Mouse (Mus musculus) hindbrain, embryonic 11.5 days (tissue): Measurements from ENCODE around the gene Hspb1. TPM values are rescaled to one million over a fixed set of nuclear protein-coding genes. Genes with fewer than 3 reads are reported as not detected.

Experiments
- ATAC-seq: fragments of 200-750 bp; cut with Nextera tagmentation; 2 replicates; pipeline ENCODE4 v1.8.0; 2017; ENCODE audit warnings: mild to moderate bottlenecking, moderate TSS enrichment, moderate library complexity; ENCODE audit not compliant: low FRiP score
- DNase-seq: peaks from one replicate; pipeline ENCODE4 v3.0.0-alpha.2; 2015; ENCODE audit warnings: low spot score
- H3K27ac ChIP-seq: fragments of 300-500 bp; sonication (generic); 2 replicates; pipeline ENCODE4 v1.5.1; 2014; ENCODE audit warnings: mild to moderate bottlenecking, low read depth, low read length
- H3K27me3 ChIP-seq: fragments of 300-500 bp; sonication (generic); 2 replicates; pipeline ENCODE4 v1.6.1; 2014; ENCODE audit warnings: mild to moderate bottlenecking, low read length, moderate library complexity, mixed read lengths; ENCODE audit not compliant: control insufficient read depth, insufficient read depth
- H3K36me3 ChIP-seq: fragments of 300-500 bp; sonication (generic); 2 replicates; pipeline ENCODE4 v1.6.1; 2014; ENCODE audit warnings: mild to moderate bottlenecking, low read length, moderate library complexity, mixed read lengths; ENCODE audit not compliant: control insufficient read depth, insufficient read depth
- H3K4me1 ChIP-seq: fragments of 300-500 bp; sonication (generic); replicated peaks from 2 replicates; pipeline ENCODE4 v1.6.1; 2014; ENCODE audit warnings: low read length, mixed read lengths; ENCODE audit not compliant: control insufficient read depth, insufficient read depth
- H3K4me2 ChIP-seq: fragments of 300-500 bp; sonication (generic); replicated peaks from 2 replicates; pipeline ENCODE4 v1.6.1; 2014; ENCODE audit warnings: mild to moderate bottlenecking, low read depth, low read length
- H3K4me3 ChIP-seq: fragments of 300-500 bp; sonication (generic); 2 replicates; pipeline ENCODE4 v1.5.1; 2014; ENCODE audit warnings: low read depth, low read length
- H3K9ac ChIP-seq: fragments of 300-500 bp; sonication (generic); 2 replicates; pipeline ENCODE4 v1.6.1; 2014; ENCODE audit warnings: low read depth, low read length
- H3K9me3 ChIP-seq: fragments of 300-500 bp; sonication (generic); 2 replicates; pipeline ENCODE4 v1.6.1; 2016; ENCODE audit warnings: low read length; ENCODE audit not compliant: control insufficient read depth
- WGBS: fragments of 180-500 bp; shearing (Covaris S2); extraction: QIAGEN DNeasy Blood & Tissue Kit; methylation state at CpG from one replicate; pipeline ENCODE4 v1.1.7; 2014; 5-methylcytosine and 5-hydroxymethylcytosine counted together
- polyA plus RNA-seq: library from polyadenylated mRNA; unstranded; fragments of >200 nt; fragmentation: Nextera tagmentation; extraction: Ambion mirVana; gene quantifications from 2 replicates; pipeline ENCODE4 v1.2.1, GENCODE M21; 2014

The Hspb1 gene
- polyA plus RNA-seq, 1 experiment from 2014 or later = 26.1 TPM

DNA sequence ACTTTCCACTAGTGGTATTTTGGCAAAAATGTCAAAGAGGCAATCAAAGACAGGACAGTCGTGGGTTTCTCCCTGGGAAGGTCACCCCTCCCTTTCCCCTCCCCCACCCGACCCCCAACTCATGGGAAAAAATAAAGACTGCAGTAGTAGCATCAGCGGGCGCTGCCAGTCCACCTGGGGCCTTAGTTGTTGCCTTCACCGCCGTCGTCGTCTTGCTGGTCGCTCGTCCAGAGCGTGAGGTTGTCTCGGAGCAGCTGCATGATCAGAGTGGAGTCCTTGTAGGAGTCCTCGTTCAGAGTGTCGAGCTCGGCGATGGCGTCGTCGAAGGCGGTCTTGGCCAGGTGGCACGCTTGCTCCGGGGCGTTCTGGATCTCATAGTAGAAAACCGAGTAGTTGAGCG lies 23.1 kb downstream of the Hspb1 start:
- 91% methylated on average over 25 of the region's 25 CpGs for WGBS

DNA sequence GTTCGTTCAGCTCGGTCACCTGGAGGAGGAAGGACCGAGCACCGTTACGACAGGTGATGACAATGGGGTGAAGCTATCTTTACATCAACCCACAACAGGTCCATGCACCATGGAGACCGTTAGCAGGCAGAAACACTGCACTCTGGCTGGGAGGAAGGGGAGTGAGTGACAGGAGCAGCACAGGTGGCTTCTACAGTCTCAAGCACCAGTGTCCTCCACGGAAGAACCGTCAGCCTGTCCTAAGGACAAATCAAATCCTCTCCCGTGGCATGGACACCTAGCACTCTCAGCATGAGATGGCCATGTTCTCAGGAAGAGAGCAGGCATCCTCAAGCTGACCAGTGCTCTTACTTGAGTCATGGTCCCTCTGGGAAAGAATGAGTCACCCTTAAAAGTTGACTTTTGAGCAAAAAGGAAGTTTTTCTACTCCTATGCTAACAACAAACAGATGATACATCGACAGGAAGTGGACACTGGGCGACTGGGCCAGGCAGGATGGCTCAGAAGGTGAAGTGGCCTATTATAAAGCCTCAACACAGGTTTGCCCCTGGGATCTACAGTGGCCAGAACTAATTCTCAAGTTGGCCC lies 24.0 kb downstream of the Hspb1 start:
- H3K36me3 ChIP-seq = peaks cover 16% of the 10 kb centered on the region
- no peak for DNase-seq
- no peaks in the 10 kb centered on the region for H3K27me3 ChIP-seq
- no peak overlapping the region for H3K9ac ChIP-seq
- ATAC-seq = no peak
- H3K9me3 ChIP-seq = no peaks in the 10 kb centered on the region
- H3K4me3 ChIP-seq = no peak overlapping the region
- no peak overlapping the region for H3K4me2 ChIP-seq
- H3K4me1 ChIP-seq = no peaks in the 10 kb centered on the region
- WGBS = 88% methylated on average over 11 of the region's 11 CpGs
- no peak overlapping the region for H3K27ac ChIP-seq

More for the DNA sequence above, 23.1 kb downstream of the Hspb1 start:
- Histone ChIP-seq H3K36me3 (peaks cover 16% of the 10 kb centered on the region), H3K9me3 (no peaks in the 10 kb centered on the region), H3K9ac (no peak overlapping the region), H3K4me2 (no peak overlapping the region), H3K27ac (no peak overlapping the region), H3K4me1 (no peaks in the 10 kb centered on the region), H3K27me3 (no peaks in the 10 kb centered on the region), H3K4me3 (no peak overlapping the region)
- ATAC-seq = no peak
- no peak for DNase-seq

DNA sequence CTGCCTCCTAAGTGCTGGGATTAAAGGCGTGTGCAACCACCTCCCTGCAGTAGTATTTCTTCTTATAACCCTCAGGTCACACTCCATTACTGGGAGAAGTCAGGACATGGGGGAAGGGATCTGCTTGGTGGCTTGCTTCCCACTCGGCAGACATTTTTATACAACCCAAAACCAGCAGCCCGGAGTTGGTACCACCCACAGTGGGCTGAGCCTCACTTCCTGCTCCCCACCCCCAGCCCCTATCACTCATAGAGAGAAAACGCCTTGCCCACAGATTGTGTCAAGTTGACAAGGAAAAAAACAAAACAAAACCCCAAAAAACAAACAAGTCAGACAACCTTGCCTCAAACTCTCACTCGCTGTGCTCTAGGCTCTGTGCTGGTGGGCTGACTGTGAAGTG lies 25.5 kb downstream of the Hspb1 start:
- no peak for DNase-seq
- Histone ChIP-seq H3K4me3 (no peak overlapping the region), H3K9ac (no peak overlapping the region), H3K27me3 (no peaks in the 10 kb centered on the region), H3K4me1 (no peaks in the 10 kb centered on the region), H3K4me2 (no peak overlapping the region), H3K36me3 (peaks cover 18% of the 10 kb centered on the region), H3K27ac (no peak overlapping the region), H3K9me3 (no peaks in the 10 kb centered on the region)
- 90% methylated on average over 5 of the region's 5 CpGs for WGBS
- ATAC-seq = no peak

DNA sequence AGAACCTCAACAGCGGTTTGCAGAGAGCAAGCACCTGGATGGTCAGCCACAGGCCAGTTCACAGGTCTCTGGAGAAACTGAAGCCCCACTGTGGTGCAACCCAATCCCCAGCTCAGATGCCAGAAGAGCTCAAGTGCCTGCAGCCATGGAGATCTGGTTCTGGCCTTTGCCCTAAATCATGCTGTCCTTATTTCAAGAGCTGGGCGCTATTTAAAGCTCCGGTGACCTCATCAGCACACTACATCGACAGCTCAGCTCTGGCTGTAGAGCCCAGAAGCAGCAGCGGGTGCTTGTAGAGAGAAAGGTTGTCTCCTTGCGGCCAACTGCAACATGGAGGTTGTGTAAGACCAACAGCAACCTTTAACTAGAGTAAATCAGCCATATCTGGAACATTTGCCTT lies 26.4 kb downstream of the Hspb1 start:
- H3K4me3 ChIP-seq = no peak overlapping the region
- no peaks in the 10 kb centered on the region for H3K4me1 ChIP-seq
- peaks cover 23% of the 10 kb centered on the region for H3K36me3 ChIP-seq
- no peak for ATAC-seq
- 94% methylated on average over 6 of the region's 6 CpGs for WGBS
- H3K27me3 ChIP-seq = no peaks in the 10 kb centered on the region
- H3K9me3 ChIP-seq = no peaks in the 10 kb centered on the region
- DNase-seq = no peak
- no peak overlapping the region for H3K27ac ChIP-seq
- no peak overlapping the region for H3K4me2 ChIP-seq
- no peak overlapping the region for H3K9ac ChIP-seq

DNA sequence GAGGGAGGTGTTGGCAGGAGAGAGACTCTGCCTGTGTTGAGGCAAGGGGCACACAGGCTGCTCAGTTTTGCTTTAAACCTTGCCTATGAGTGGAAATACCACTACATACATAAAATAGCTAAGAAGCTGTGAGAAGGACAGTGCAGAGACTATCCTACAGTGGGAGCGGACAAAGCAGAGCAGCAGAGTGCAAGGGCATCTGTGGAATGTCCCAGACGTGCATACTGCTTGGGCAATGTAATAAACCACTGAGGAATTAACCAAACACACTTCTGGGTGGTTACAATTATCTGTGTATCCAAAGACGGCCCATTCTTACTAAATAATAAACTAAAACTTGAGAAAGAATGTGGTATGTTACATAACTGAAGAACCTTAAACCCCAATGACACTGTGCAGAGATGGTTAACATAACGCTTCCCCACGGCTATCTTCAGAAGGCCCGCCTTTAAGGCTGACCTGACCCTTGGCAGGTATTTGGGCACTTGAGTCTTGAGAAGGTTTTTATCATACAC lies 28.4 kb downstream of the Hspb1 start:
- no peak overlapping the region for H3K9ac ChIP-seq
- no peaks in the 10 kb centered on the region for H3K9me3 ChIP-seq
- H3K4me1 ChIP-seq = no peaks in the 10 kb centered on the region
- no peak overlapping the region for H3K27ac ChIP-seq
- no peak for ATAC-seq
- 89% methylated on average over 6 of the region's 6 CpGs for WGBS
- H3K27me3 ChIP-seq = no peaks in the 10 kb centered on the region
- no peak for DNase-seq
- H3K4me3 ChIP-seq = no peak overlapping the region
- no peak overlapping the region for H3K4me2 ChIP-seq
- H3K36me3 ChIP-seq = peaks cover 17% of the 10 kb centered on the region

DNA sequence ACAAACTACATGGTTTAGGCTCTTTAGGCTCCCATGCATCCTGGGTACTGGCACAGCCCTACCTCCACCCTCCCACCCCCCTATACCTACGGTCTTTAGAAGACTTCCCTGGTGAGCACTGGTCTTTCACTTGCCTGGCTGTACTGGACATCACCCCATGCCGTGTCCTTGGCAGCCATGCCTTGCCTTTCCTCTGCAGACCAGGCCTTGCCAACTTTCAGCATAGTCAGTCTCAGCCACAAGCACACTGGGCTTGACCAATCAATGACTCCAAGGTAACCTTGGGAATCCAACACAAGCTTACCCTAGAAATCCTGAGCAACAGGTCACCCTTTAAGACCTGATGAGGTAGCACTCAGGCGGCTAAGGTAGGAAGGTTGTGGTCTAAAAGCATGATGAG lies 28.9 kb downstream of the Hspb1 start:
- Histone ChIP-seq H3K27me3 (no peaks in the 10 kb centered on the region), H3K9me3 (no peaks in the 10 kb centered on the region), H3K4me1 (no peaks in the 10 kb centered on the region), H3K9ac (no peak overlapping the region), H3K4me3 (no peak overlapping the region), H3K4me2 (no peak overlapping the region), H3K27ac (no peak overlapping the region), H3K36me3 (peaks cover 16% of the 10 kb centered on the region)
- DNase-seq = no peak
- ATAC-seq = no peak
- WGBS = 97% methylated on average over 3 of the region's 3 CpGs

DNA sequence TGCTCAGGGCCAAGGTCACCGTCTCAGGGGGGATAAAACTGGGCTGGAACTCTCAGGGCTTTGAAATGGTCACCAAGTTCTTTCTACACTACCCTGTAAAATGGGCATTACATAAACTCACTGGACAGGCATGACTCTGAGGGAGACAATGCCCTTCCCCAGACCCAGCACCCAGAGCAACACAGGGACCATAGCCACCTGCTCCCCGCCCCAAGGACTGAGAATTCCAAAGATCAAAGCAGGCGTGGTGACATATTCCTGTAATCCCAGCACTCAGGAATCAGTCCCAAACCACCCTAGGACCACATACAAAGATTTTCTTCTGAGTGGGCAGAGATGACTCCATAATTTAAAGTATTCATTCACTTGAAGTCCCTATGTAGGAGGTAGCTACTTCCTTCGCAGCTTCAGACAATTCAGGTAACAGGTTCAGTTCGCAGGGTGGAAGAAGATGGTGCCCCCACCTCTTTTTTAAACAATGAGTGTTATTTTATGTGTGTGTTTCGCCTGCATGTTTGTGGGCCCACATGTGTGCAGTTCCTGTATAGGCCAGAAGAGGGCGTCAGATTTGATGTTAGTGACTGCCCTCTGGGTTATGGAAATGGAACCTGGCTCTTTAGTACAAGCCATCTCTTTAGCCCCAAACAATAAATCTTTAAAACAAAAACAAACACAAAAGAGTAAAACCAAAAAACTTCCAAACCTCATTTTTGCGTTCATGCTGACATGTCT lies 29.8 kb downstream of the Hspb1 start:
- 90% methylated on average over 8 of the region's 8 CpGs for WGBS
- peaks cover 23% of the 10 kb centered on the region for H3K36me3 ChIP-seq
- no peak for DNase-seq

DNA sequence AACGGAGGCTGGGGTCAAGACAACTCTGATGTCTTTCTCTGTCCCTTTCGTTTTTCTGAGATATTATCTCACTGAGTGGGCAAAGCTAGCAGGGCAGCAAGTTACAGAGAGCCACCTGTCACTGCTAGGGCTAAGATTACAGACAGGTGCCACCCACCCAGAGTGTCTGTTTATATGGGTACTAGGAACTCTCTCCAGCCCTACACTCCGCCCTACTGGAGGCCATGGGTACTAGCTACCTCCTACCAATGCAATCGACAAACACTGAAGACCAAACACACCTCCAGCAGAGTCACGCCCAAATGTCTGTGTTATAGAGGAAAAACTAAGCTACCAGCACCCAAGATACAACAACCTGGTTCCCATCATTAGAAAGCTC lies 30.3 kb downstream of the Hspb1 start:
- Histone ChIP-seq H3K27me3 (no peaks in the 10 kb centered on the region), H3K36me3 (peaks cover 23% of the 10 kb centered on the region), H3K27ac (no peak overlapping the region), H3K9ac (no peak overlapping the region), H3K4me1 (no peaks in the 10 kb centered on the region), H3K9me3 (no peaks in the 10 kb centered on the region), H3K4me2 (no peak overlapping the region), H3K4me3 (no peak overlapping the region)
- ATAC-seq = no peak
- 93% methylated on average over 5 of the region's 5 CpGs for WGBS
- DNase-seq = no peak

More for the DNA sequence above, 29.8 kb downstream of the Hspb1 start:
- ATAC-seq = no peak
- H3K9me3 ChIP-seq = no peaks in the 10 kb centered on the region
- H3K9ac ChIP-seq = no peak overlapping the region
- no peaks in the 10 kb centered on the region for H3K27me3 ChIP-seq
- no peaks in the 10 kb centered on the region for H3K4me1 ChIP-seq
- no peak overlapping the region for H3K4me2 ChIP-seq
- no peak overlapping the region for H3K4me3 ChIP-seq
- H3K27ac ChIP-seq = no peak overlapping the region

DNA sequence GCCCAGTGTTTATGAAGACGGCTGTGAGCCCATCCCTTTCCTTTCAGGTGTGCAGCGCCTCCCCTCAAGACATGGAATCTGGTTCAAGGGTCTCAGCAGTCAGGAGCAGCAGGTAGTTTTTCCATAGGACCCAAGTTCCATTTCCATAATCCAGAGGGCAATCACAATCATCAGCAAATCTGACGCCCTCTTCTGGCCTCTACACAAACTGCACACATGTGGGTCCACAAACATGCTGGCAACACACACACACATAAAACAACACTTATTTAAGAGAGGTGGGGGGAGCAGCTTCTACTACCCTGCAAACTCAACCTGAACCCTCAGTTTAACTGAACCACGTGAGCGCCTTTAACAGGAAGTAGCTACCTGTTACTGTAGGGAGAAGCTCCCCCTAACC lies 30.9 kb downstream of the Hspb1 start:
- Histone ChIP-seq H3K27me3 (no peaks in the 10 kb centered on the region), H3K36me3 (peaks cover 23% of the 10 kb centered on the region)
- no peak for ATAC-seq

More for the DNA sequence above, 30.9 kb downstream of the Hspb1 start:
- WGBS = 96% methylated on average over 5 of the region's 5 CpGs
- no peak overlapping the region for H3K9ac ChIP-seq
- DNase-seq = no peak
- H3K4me3 ChIP-seq = no peak overlapping the region
- no peaks in the 10 kb centered on the region for H3K4me1 ChIP-seq
- H3K4me2 ChIP-seq = no peak overlapping the region
- no peak overlapping the region for H3K27ac ChIP-seq
- no peaks in the 10 kb centered on the region for H3K9me3 ChIP-seq
